Mouse (Mus musculus) hindbrain, embryonic 13.5 days (tissue): Measurements from ENCODE around the gene Gsdma. TPM values are rescaled to one million over a fixed set of nuclear protein-coding genes. Genes with fewer than 3 reads are reported as not detected.
"Not testable (repeated sequence)": the region's sequence is repeated elsewhere in the genome, so short reads cannot be mapped to it uniquely, and the experiment has no call there.

Experiments
- ATAC-seq: fragments of 200-750 bp; cut with Nextera tagmentation; 2 replicates; pipeline ENCODE4 v1.8.0; 2017; ENCODE audit warnings: moderate TSS enrichment; ENCODE audit not compliant: low FRiP score
- H3K27ac ChIP-seq: fragments of 300-500 bp; sonication (generic); 2 replicates; pipeline ENCODE4 v1.5.1; 2015; ENCODE audit warnings: inconsistent platforms, mild to moderate bottlenecking, moderate library complexity
- H3K27me3 ChIP-seq: fragments of 300-500 bp; sonication (generic); 2 replicates; pipeline ENCODE4 v1.6.1; 2015; ENCODE audit warnings: mild to moderate bottlenecking, inconsistent platforms
- H3K36me3 ChIP-seq: fragments of 300-500 bp; sonication (generic); 2 replicates; pipeline ENCODE4 v1.6.1; 2015; ENCODE audit warnings: mild to moderate bottlenecking, inconsistent platforms
- H3K4me1 ChIP-seq: fragments of 300-500 bp; sonication (generic); replicated peaks from 2 replicates; pipeline ENCODE4 v1.6.1; 2015; ENCODE audit warnings: inconsistent platforms
- H3K4me2 ChIP-seq: fragments of 300-500 bp; sonication (generic); 2 replicates; pipeline ENCODE4 v1.6.1; 2015; ENCODE audit warnings: inconsistent platforms, mild to moderate bottlenecking, moderate library complexity
- H3K4me3 ChIP-seq: fragments of 300-500 bp; sonication (generic); 2 replicates; pipeline ENCODE4 v1.5.1; 2015; ENCODE audit warnings: mild to moderate bottlenecking, inconsistent platforms
- H3K9ac ChIP-seq: fragments of 300-500 bp; sonication (generic); 2 replicates; pipeline ENCODE4 v1.6.1; 2015; ENCODE audit warnings: mild to moderate bottlenecking, inconsistent platforms
- H3K9me3 ChIP-seq: fragments of 300-500 bp; sonication (generic); 2 replicates; pipeline ENCODE4 v1.6.1; 2016; ENCODE audit warnings: inconsistent platforms
- WGBS: fragments of 180-500 bp; shearing (Covaris S2); methylation state at CpG from one replicate; pipeline ENCODE4 v1.1.7; 2015; 5-methylcytosine and 5-hydroxymethylcytosine counted together
- polyA plus RNA-seq: library from polyadenylated mRNA; unstranded; fragments of >200 nt; fragmentation: Nextera tagmentation; extraction: Ambion mirVana; gene quantifications from 2 replicates; pipeline ENCODE4 v1.2.1, GENCODE M21; 2015

Gene Gsdma
- polyA plus RNA-seq, 1 experiment from 2014 or later, result 0.05 TPM

- Histone ChIP-seq H3K27me3 (0 out of 2 replicates have a peak, but pooled peaks cover 6% of the 10 kb centered on the region), H3K4me2 (no peak within 1 kb of the TSS), H3K36me3 (no peaks in the 10 kb centered on the region), H3K4me1 (no peaks in the 10 kb centered on the region), H3K9me3 (no peaks in the 10 kb centered on the region), H3K27ac (no peak within 1 kb of the TSS), H3K9ac (no peak within 1 kb of the TSS), H3K4me3 (no peak within 1 kb of the TSS)
- ATAC-seq, result no peak
- WGBS, result 62% methylated on average over 2 of the region's 2 CpGs
These were observed 17.7 kb upstream of the Gsdma start, which contains the start of gene Gsdma2 for GRCm38 (mm10) chr11:98646459-98646858. Gene Gsdma2, plus strand, starts transcription at chr11:98646759.

- H3K27ac ChIP-seq, H3K4me2 ChIP-seq, H3K9me3 ChIP-seq, H3K4me3 ChIP-seq, H3K4me1 ChIP-seq, H3K27me3 ChIP-seq, H3K9ac ChIP-seq, H3K36me3 ChIP-seq, ATAC-seq: not testable (repeated sequence)
- WGBS, result 16% methylated on average over 7 of the region's 7 CpGs
These were observed 9.1 kb upstream of the Gsdma start for GRCm38 (mm10) chr11:98655076-98655475.

GRCm38 (mm10) chr11:98660517-98660916 is 3.6 kb upstream of the Gsdma start:
- Histone ChIP-seq H3K9me3 (no peaks in the 10 kb centered on the region), H3K4me3 (no peak overlapping the region), H3K9ac (no peak overlapping the region), H3K4me2 (peak overlapping the region; percentile 25; the same call in 1 of the 2 replicates), H3K4me1 (0 out of 2 replicates have a peak, but pooled peaks cover 6% of the 10 kb centered on the region), H3K27me3 (0 out of 2 replicates have a peak, but pooled peaks cover 3% of the 10 kb centered on the region), H3K27ac (no peak overlapping the region), H3K36me3 (no peaks in the 10 kb centered on the region)
- 5% methylated on average over 6 of the region's 6 CpGs for WGBS
- no peak for ATAC-seq

- Histone ChIP-seq H3K27ac (no peak overlapping the region), H3K4me1 (no peaks in the 10 kb centered on the region), H3K9ac (0 out of 2 replicates have a peak overlapping the region, but pooled peaks have one; percentile 19), H3K9me3 (no peaks in the 10 kb centered on the region), H3K36me3 (no peaks in the 10 kb centered on the region), H3K4me3 (no peak overlapping the region), H3K4me2 (no peak overlapping the region), H3K27me3 (peaks cover 51% of the 10 kb centered on the region)
- no peak for ATAC-seq
- 73% methylated on average over 2 of the region's 2 CpGs for WGBS
These were observed 4.8 kb downstream of the Gsdma start for GRCm38 (mm10) chr11:98668984-98669383.

- 85% methylated on average over 3 of the region's 3 CpGs for WGBS
- no peaks in the 10 kb centered on the region for H3K36me3 ChIP-seq
These were observed 7.2 kb downstream of the Gsdma start for GRCm38 (mm10) chr11:98671284-98671815.

GRCm38 (mm10) chr11:98671857-98672256 is 7.7 kb downstream of the Gsdma start:
- Histone ChIP-seq H3K9ac (no peak overlapping the region), H3K4me3 (no peak overlapping the region), H3K27ac (no peak overlapping the region), H3K9me3 (no peaks in the 10 kb centered on the region), H3K4me1 (no peaks in the 10 kb centered on the region), H3K4me2 (no peak overlapping the region), H3K27me3 (peaks cover 44% of the 10 kb centered on the region), H3K36me3 (no peaks in the 10 kb centered on the region)
- ATAC-seq, result no peak
- 57% methylated on average over 5 of the region's 5 CpGs for WGBS

More at GRCm38 (mm10) chr11:98671284-98671815, 7.2 kb downstream of the Gsdma start:
- H3K9ac ChIP-seq, result no peak overlapping the region
- H3K4me1 ChIP-seq, result no peaks in the 10 kb centered on the region
- ATAC-seq, result no peak
- no peaks in the 10 kb centered on the region for H3K9me3 ChIP-seq
- H3K27ac ChIP-seq, result no peak overlapping the region
- no peak overlapping the region for H3K4me2 ChIP-seq
- H3K27me3 ChIP-seq, result peaks cover 49% of the 10 kb centered on the region
- H3K4me3 ChIP-seq, result no peak overlapping the region

- Histone ChIP-seq H3K4me3 (no peak overlapping the region), H3K27me3 (peaks cover 38% of the 10 kb centered on the region), H3K9ac (no peak overlapping the region), H3K36me3 (no peaks in the 10 kb centered on the region), H3K9me3 (no peaks in the 10 kb centered on the region), H3K4me2 (no peak overlapping the region), H3K27ac (no peak overlapping the region), H3K4me1 (no peaks in the 10 kb centered on the region)
- ATAC-seq, result no peak
- 89% methylated on average over 5 of the region's 5 CpGs for WGBS
These were observed 8.3 kb downstream of the Gsdma start for GRCm38 (mm10) chr11:98672482-98672881.

- H3K4me1 ChIP-seq, H3K9me3 ChIP-seq, H3K4me3 ChIP-seq, H3K9ac ChIP-seq, H3K27ac ChIP-seq, H3K4me2 ChIP-seq, H3K36me3 ChIP-seq: not testable (repeated sequence)
- WGBS, result 12% methylated on average over 7 of the region's 7 CpGs
- peaks cover 31% of the 10 kb centered on the region for H3K27me3 ChIP-seq
- ATAC-seq, result peak; percentile 21; the same call in 1 of the 2 replicates
These were observed 9.0 kb downstream of the Gsdma start for GRCm38 (mm10) chr11:98673136-98673535.

GRCm38 (mm10) chr11:98675829-98676363 is 11.7 kb downstream of the Gsdma start:
- Histone ChIP-seq H3K27me3 (peaks cover 17% of the 10 kb centered on the region; the same call in 1 of the 2 replicates), H3K27ac (no peak overlapping the region), H3K9me3 (no peaks in the 10 kb centered on the region), H3K36me3 (no peaks in the 10 kb centered on the region), H3K4me3 (no peak overlapping the region), H3K4me2 (no peak overlapping the region), H3K9ac (no peak overlapping the region), H3K4me1 (no peaks in the 10 kb centered on the region)
- ATAC-seq, result no peak
- 55% methylated on average over 7 of the region's 7 CpGs for WGBS

GRCm38 (mm10) chr11:98680023-98680422 is 15.9 kb downstream of the Gsdma start:
- Histone ChIP-seq H3K9ac (no peak overlapping the region), H3K27me3 (peaks cover 7% of the 10 kb centered on the region; the same call in 1 of the 2 replicates), H3K4me1 (peaks cover 16% of the 10 kb centered on the region), H3K27ac (no peak overlapping the region), H3K4me3 (no peak overlapping the region), H3K36me3 (0 out of 2 replicates have a peak, but pooled peaks cover under 1% of the 10 kb centered on the region), H3K4me2 (no peak overlapping the region), H3K9me3 (no peaks in the 10 kb centered on the region)
- no peak for ATAC-seq
- 93% methylated on average over 1 of the region's 1 CpGs for WGBS

- H3K4me1 ChIP-seq, result peaks cover 16% of the 10 kb centered on the region
- H3K36me3 ChIP-seq, H3K27ac ChIP-seq, H3K4me2 ChIP-seq, H3K9ac ChIP-seq, H3K4me3 ChIP-seq, ATAC-seq, H3K27me3 ChIP-seq, H3K9me3 ChIP-seq: not testable (repeated sequence)
- 83% methylated on average over 4 of the region's 4 CpGs for WGBS
These were observed 16.4 kb downstream of the Gsdma start for GRCm38 (mm10) chr11:98680595-98680994.

GRCm38 (mm10) chr11:98681186-98681585 is 17.0 kb downstream of the Gsdma start:
- no peak overlapping the region for H3K9ac ChIP-seq
- 84% methylated on average over 4 of the region's 4 CpGs for WGBS
- no peak overlapping the region for H3K4me2 ChIP-seq
- no peak overlapping the region for H3K4me3 ChIP-seq
- H3K27me3 ChIP-seq, result peaks cover 7% of the 10 kb centered on the region; the same call in 1 of the 2 replicates
- no peak for ATAC-seq
- H3K36me3 ChIP-seq, result peaks cover 12% of the 10 kb centered on the region
- no peak overlapping the region for H3K27ac ChIP-seq
- H3K9me3 ChIP-seq, result no peaks in the 10 kb centered on the region
- peaks cover 16% of the 10 kb centered on the region for H3K4me1 ChIP-seq
